Mouse (Mus musculus) forebrain, embryonic 16.5 days (tissue): ENCODE measurements around the gene S100a10. TPM values are rescaled to one million over a fixed set of nuclear protein-coding genes. Genes with fewer than 3 reads are reported as not detected.
"Not testable (repeated sequence)": the region's sequence is repeated elsewhere in the genome, so short reads cannot be mapped to it uniquely, and the experiment has no call there.

Experiments
- ATAC-seq: fragments of 200-750 bp; cut with Nextera tagmentation; 2 replicates; pipeline ENCODE4 v1.8.0; 2017; ENCODE audit warnings: mild to moderate bottlenecking, moderate library complexity
- H3K27ac ChIP-seq: fragments of 300-500 bp; sonication (generic); 2 replicates; pipeline ENCODE4 v1.5.1; 2014; ENCODE audit warnings: low read length, control low read depth
- H3K27me3 ChIP-seq: fragments of 300-500 bp; sonication (generic); replicated peaks from 2 replicates; pipeline ENCODE4 v1.6.1; 2014; ENCODE audit warnings: low read length; ENCODE audit not compliant: control insufficient read depth, insufficient read depth
- H3K36me3 ChIP-seq: fragments of 300-500 bp; sonication (generic); 2 replicates; pipeline ENCODE4 v1.6.1; 2014; ENCODE audit not compliant: control insufficient read depth, insufficient read depth
- H3K4me1 ChIP-seq: fragments of 300-500 bp; sonication (generic); replicated peaks from 2 replicates; pipeline ENCODE4 v1.6.1; 2014; ENCODE audit warnings: low read length; ENCODE audit not compliant: control insufficient read depth, insufficient read depth
- H3K4me2 ChIP-seq: fragments of 300-500 bp; sonication (generic); 2 replicates; pipeline ENCODE4 v1.6.1; 2014; ENCODE audit warnings: mild to moderate bottlenecking, low read length, control low read depth
- H3K4me3 ChIP-seq: fragments of 300-500 bp; sonication (generic); replicated peaks from 2 replicates; pipeline ENCODE4 v1.5.1; 2014; ENCODE audit warnings: mild to moderate bottlenecking, low read length, control low read depth
- H3K9ac ChIP-seq: fragments of 300-500 bp; sonication (generic); replicated peaks from 2 replicates; pipeline ENCODE4 v1.6.1; 2014; ENCODE audit warnings: low read depth, low read length, control low read depth
- H3K9me3 ChIP-seq: fragments of 300-500 bp; sonication (generic); 2 replicates; pipeline ENCODE4 v1.6.1; 2016; ENCODE audit warnings: low read length; ENCODE audit not compliant: control insufficient read depth
- WGBS: fragments of 180-500 bp; shearing (Covaris S2); extraction: QIAGEN DNeasy Blood & Tissue Kit; methylation state at CpG from one replicate; pipeline ENCODE4 v1.1.7; 2014; 5-methylcytosine and 5-hydroxymethylcytosine counted together
- polyA plus RNA-seq: library from polyadenylated mRNA; unstranded; fragments of >200 nt; fragmentation: Nextera tagmentation; extraction: Ambion mirVana; gene quantifications from 2 replicates; pipeline ENCODE4 v1.2.1, GENCODE M21; 2015

The S100a10 gene
- polyA plus RNA-seq, 1 experiment from 2014 or later = 117 TPM

DNA sequence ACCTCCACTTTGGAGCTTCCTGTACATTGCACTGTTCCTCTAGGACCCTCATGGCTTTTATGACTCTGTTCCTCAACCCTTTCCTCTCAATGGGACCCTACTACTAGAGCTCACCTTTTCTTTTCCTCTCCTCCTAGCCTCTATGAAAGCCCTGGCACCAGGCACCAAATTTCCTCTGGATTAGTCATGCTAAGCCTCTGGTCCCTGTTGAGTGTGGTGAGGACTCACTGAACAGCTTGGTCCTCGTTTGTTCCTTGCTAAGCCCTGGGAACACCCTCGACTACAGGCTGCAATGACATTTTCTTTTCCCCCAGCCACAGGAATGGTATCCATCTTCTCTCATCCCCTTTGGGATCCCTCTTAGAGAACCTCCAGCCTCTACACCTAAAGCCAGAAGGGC is 13.4 kb upstream of the S100a10 start:
- H3K4me3 ChIP-seq = no peak overlapping the region
- WGBS = 70% methylated on average over 2 of the region's 2 CpGs
- H3K4me2 ChIP-seq = no peak overlapping the region
- H3K9ac ChIP-seq = no peak overlapping the region
- ATAC-seq = no peak
- no peak overlapping the region for H3K27ac ChIP-seq
- H3K9me3 ChIP-seq = no peaks in the 10 kb centered on the region
- no peaks in the 10 kb centered on the region for H3K36me3 ChIP-seq
- H3K27me3 ChIP-seq = no peaks in the 10 kb centered on the region
- H3K4me1 ChIP-seq = no peaks in the 10 kb centered on the region

DNA sequence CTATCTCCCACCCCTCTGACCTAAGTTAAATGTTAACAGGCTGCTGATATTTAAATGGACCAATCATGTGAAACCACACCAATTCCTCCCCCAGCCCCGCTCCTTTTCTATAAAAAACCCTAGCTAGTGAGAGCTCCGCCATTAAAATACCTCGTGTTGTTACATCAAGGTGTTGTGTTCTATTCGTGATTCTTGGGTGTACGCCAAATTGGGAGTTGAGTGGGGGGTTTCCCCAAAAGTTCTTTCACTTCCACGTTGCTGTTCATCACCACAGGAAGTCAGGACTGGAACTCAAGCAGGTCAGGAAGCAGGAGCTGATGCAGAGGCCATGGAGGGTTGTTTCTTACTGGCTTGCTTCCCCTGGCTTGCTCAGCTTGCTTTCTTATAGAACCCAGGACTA is 10.7 kb upstream of the S100a10 start:
- WGBS = 73% methylated on average over 6 of the region's 6 CpGs
- not testable (repeated sequence) for H3K27me3 ChIP-seq

DNA sequence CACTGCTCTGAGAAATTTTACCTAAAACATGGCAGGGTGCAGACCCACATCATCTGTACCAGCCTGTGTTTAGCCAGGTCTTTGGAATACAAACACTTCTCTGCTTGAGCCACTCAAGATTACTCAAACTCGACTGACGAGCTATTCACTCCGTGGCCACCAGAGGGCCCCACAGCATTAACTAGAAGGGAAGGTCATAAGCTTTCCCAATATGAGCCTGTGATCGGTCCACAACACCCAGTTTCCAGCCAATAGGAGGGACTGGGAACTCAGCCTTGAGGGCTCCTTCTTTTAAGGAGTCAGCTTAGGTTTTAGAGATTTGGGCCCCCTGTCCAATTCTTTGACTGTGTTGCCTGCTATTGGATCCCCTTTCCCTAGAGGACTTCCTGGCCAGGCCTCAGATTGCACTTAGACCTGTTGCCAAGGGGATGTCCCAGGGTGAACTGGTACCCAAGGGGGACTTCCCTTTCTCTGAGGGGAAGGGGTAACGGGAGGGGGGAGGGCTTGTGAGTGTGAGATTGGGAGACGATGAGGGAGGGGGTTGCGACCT is 7.7 kb upstream of the S100a10 start:
- WGBS = 36% methylated on average over 7 of the region's 7 CpGs
- 0 out of 2 replicates have a peak, but pooled peaks have one; percentile 31 for ATAC-seq
- no peak overlapping the region for H3K4me2 ChIP-seq

More for the DNA sequence above, 10.7 kb upstream of the S100a10 start:
- H3K4me3 ChIP-seq, H3K4me1 ChIP-seq, ATAC-seq, H3K27ac ChIP-seq, H3K9ac ChIP-seq, H3K4me2 ChIP-seq, H3K9me3 ChIP-seq, H3K36me3 ChIP-seq: not testable (repeated sequence)

DNA sequence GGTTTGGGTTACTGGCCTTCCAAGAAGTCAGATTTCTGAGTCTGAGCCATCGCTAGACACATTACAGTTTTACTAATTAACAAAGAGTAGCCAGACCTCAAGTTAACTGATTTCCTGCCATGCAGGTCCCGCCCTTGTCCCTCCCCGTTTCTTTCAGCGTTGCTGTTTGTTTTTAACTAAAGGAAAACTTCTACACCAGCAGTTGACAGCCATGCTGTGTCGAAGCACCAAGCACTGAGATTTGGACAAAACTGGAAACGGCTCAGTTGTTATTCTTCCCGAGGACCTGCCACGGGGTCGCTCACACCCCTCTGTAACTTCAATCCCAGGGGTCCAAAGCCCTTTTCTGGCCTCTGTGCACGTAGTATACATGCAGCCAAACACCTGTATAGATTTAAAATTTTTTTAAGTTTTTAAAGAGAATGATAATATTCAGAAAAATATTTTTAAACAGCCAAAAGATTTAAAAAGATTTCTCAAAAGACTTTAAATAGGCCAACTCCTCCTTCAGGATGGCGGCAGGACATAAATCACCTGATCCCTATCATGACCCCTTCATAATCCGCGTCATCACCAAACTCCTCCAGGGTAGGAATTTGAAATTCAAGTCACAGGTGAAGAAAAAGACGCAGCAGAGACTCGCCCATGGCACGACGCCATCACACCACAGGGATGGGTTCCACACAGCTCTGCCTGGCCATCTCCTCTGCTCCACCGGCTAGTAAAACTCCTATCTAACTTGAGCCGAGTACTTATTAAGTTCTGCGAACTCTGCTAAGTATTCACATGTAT is 6.9 kb upstream of the S100a10 start:
- Histone ChIP-seq H3K4me1 (no peaks in the 10 kb centered on the region), H3K9me3 (no peaks in the 10 kb centered on the region), H3K27me3 (no peaks in the 10 kb centered on the region), H3K4me2 (no peak overlapping the region), H3K36me3 (no peaks in the 10 kb centered on the region), H3K4me3 (no peak overlapping the region), H3K27ac (no peak overlapping the region), H3K9ac (no peak overlapping the region)
- 80% methylated on average over 20 of the region's 20 CpGs for WGBS
- ATAC-seq = no peak

More for the DNA sequence above, 7.7 kb upstream of the S100a10 start:
- Histone ChIP-seq H3K4me1 (no peaks in the 10 kb centered on the region), H3K9me3 (no peaks in the 10 kb centered on the region), H3K4me3 (no peak overlapping the region), H3K27me3 (no peaks in the 10 kb centered on the region), H3K36me3 (no peaks in the 10 kb centered on the region), H3K27ac (no peak overlapping the region), H3K9ac (no peak overlapping the region)

DNA sequence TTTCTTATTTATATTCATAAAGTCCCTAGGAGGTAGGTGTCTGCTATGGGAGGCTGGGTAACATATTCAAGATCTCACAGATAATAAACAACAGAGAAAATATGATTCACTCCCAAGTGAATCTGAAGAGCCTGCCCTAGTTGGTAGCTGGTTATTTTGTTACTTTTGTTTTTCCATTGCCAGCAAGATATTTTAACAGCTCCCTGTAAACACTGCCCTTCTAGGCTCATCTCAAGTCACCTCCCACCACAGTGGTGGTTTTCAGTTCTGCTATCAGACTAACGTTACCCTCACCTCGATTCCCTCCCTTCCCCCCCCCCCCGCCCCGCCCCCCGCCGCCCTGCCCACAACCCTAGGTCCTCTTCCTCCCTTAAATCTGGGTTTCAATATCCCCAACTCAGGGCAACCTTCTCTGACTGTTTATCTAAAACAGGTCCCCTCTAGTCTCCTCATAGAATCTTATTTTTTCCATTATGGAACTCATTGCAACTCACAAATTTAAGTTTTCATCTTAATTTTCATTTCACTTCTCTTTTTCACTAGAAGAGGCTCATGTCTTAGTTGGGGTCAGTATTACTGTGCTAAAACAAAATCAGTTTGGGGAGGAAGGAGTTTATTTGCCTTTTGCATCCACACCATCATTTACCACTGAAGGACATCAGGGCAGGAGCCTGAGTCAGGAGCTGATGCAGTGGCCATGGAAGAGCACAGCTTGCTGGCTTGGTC is 6.2 kb upstream of the S100a10 start:
- Histone ChIP-seq H3K9me3 (no peaks in the 10 kb centered on the region), H3K9ac (no peak overlapping the region), H3K4me3 (no peak overlapping the region), H3K4me1 (no peaks in the 10 kb centered on the region), H3K27me3 (no peaks in the 10 kb centered on the region), H3K36me3 (no peaks in the 10 kb centered on the region), H3K27ac (no peak overlapping the region), H3K4me2 (no peak overlapping the region)
- ATAC-seq = no peak
- WGBS = 86% methylated on average over 4 of the region's 6 CpGs

DNA sequence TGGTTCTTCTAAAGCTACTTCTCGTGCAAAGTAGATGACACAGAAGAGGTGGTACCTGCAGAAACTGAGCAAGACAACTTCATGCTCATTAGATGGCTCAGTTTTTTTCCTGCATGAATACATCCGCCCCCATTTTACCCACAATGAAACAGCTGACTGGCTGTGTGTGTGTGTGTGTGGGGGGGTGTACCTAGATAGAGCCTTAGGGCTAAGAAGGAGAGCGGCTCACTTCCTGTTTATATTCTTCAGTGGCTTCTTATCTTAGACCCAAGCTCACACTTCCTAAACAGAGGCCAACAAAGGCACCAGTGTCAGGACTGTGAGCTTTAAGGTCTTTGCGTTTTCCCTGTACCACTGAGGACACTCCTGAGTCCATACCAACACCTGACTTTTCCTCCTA is 4.9 kb upstream of the S100a10 start:
- Histone ChIP-seq H3K27me3 (no peaks in the 10 kb centered on the region), H3K4me3 (no peak overlapping the region), H3K27ac (no peak overlapping the region), H3K9ac (no peak overlapping the region), H3K4me2 (no peak overlapping the region), H3K36me3 (no peaks in the 10 kb centered on the region), H3K9me3 (no peaks in the 10 kb centered on the region), H3K4me1 (peaks cover 5% of the 10 kb centered on the region)
- 86% methylated on average over 4 of the region's 4 CpGs for WGBS
- ATAC-seq = no peak

DNA sequence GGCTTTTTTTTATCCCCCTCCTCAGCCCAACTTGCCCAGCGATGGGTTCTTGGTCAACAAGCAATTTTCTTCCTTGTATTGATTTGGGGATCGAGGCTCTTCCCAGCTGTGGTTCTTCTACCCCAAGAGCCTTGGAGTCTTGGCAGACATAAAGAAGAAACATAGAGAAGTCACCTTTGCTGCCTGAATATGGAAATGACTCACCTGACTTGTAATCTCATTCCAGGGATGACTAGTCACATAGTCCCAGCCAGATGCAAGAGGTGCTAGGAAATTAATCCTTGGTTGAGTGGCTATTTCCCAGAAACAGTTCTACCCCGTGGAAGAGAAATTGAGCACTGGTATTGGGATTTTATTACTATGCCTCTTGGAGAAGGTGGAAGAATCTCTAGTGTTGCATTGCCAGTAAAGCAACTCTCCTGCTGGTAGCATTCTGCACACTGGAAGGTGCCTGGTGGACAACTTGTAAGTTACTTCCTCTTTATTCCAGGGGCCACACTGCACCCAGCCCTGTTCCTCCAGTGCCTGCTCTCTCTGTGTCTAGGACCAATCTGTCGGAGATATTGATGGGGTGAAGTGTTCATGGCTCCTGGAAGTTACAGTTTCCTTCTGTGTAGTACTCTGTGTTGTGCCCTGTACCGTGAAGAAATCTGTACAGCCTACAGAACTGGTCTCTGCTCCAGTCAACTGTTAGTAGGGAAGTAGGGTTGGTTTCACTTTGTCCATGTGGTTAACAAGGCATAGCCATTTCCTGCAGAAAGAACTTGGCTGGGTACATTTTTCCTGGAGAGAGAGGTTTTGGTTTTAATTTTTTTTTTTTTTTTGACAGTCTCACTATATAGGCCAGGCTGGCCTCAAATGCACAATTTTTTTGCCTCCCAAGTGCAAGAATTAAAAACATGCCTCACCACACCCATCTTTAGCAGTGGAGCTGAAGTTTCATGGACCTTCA is 2.7 kb upstream of the S100a10 start:
- Histone ChIP-seq H3K9me3 (no peaks in the 10 kb centered on the region), H3K36me3 (no peaks in the 10 kb centered on the region), H3K27ac (no peak overlapping the region), H3K27me3 (no peaks in the 10 kb centered on the region), H3K4me1 (peaks cover 8% of the 10 kb centered on the region), H3K9ac (no peak overlapping the region), H3K4me2 (no peak overlapping the region), H3K4me3 (no peak overlapping the region)
- no peak for ATAC-seq
- 88% methylated on average over 5 of the region's 5 CpGs for WGBS

DNA sequence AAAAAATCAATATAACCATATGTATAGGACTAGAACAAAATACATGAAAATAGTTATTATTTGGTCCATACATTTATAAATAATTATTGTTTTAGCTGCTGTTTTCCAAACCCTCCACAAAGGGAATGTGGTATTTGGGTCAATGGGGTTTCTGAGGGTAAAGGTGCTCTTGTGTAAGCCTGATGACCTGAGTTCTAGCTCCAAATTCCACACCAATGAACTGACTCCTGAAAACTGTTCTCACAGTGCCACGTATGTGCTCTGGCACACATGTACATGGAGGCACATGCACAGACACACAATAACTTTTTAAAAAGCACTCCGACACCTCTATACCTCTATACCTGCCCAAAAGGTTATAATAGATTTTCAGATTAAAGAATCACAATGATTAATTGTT is 1.6 kb upstream of the S100a10 start:
- Histone ChIP-seq H3K9ac (no peak overlapping the region), H3K4me2 (no peak overlapping the region), H3K4me3 (no peak overlapping the region), H3K27ac (no peak overlapping the region), H3K27me3 (no peaks in the 10 kb centered on the region), H3K36me3 (no peaks in the 10 kb centered on the region), H3K9me3 (no peaks in the 10 kb centered on the region), H3K4me1 (peaks cover 8% of the 10 kb centered on the region)
- ATAC-seq = no peak
- WGBS = 93% methylated on average over 2 of the region's 2 CpGs
